ENCODE assay signal across 10 mouse cellular contexts in the genomic region with DNA sequence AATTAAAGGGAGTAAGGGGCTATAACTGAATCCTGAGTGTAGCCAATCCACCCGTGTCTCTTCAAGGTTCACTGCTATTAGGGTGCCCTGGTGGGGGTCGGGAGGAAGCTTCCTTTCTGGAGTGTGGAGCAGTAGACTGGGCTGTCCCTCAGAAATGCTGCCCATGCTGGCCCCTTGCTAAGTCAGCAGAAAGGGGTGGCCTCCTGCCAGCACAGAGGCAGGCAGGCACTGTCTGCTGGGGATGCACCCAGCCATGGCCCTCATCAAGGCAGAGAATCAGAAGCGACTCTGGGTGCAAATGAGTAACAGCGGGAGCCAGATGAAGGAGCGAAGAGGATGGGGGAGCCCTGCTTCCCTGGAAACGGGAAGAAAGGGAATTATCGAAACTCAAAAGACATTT.
DNase-seq lines count a peak whose midpoint lies in the region; ATAC-seq lines count a peak whose summit lies in the region.
"Had no signal": no experiment of that assay in that cellular context is flagged by ENCODE, and none has a peak within 500 bp of the region (broad histone marks: within the 10 kb centered on the region; RNA-seq: fewer than 3 reads in every experiment).

No protein-coding gene starts in this region.

- WGBS in neural tube, embryonic 11.5 days, result 26% methylated on average over 7 of the region's 7 CpGs
- WGBS in hindbrain, embryonic 12.5 days, result 21% methylated on average over 7 of the region's 7 CpGs
- WGBS in neural tube, embryonic 15.5 days, result 17% methylated on average over 7 of the region's 7 CpGs
- 65% methylated on average over 7 of the region's 7 CpGs for WGBS in intestine, embryonic 15.5 days

- ATAC-seq in neural tube, embryonic 11.5 days (ENCODE audit: insufficient read depth, low FRiP score, low TSS enrichment), result no peak
- peak; percentile 47; the same call in 1 of the 2 replicates for ATAC-seq in hindbrain, embryonic 12.5 days (ENCODE audit: low FRiP score)
- peak; percentile 49; the same call in 1 of the 2 replicates for ATAC-seq in neural tube, embryonic 15.5 days (ENCODE audit: low FRiP score)
- no peak for ATAC-seq in intestine, embryonic 15.5 days
- ATAC-seq: intestine, postnatal 0 days had no signal

- H3K27me3 ChIP-seq in neural tube, embryonic 11.5 days (ENCODE audit: control insufficient read depth, insufficient read depth, low read length), result no peaks in the 10 kb centered on the region
- no peaks in the 10 kb centered on the region for H3K27me3 ChIP-seq in hindbrain, embryonic 12.5 days
- H3K27me3 ChIP-seq in neural tube, embryonic 15.5 days (replicated peaks), result no peaks in the 10 kb centered on the region
- no peaks in the 10 kb centered on the region for H3K27me3 ChIP-seq in intestine, embryonic 15.5 days (replicated peaks)

- no peak overlapping the region for H3K4me2 ChIP-seq in neural tube, embryonic 11.5 days (ENCODE audit: low read depth)
- H3K4me2 ChIP-seq in hindbrain, embryonic 12.5 days (replicated peaks), result no peak overlapping the region
- no peak overlapping the region for H3K4me2 ChIP-seq in neural tube, embryonic 15.5 days
- no peak overlapping the region for H3K4me2 ChIP-seq in intestine, embryonic 15.5 days (replicated peaks)
- H3K4me2 ChIP-seq: lung, embryonic 14.5 days had no signal

- H3K36me3 ChIP-seq in neural tube, embryonic 11.5 days (ENCODE audit: control insufficient read depth, insufficient read depth, low read length), result peaks cover 2% of the 10 kb centered on the region; the same call in 1 of the 2 replicates
- H3K36me3 ChIP-seq in hindbrain, embryonic 12.5 days, result no peaks in the 10 kb centered on the region
- no peaks in the 10 kb centered on the region for H3K36me3 ChIP-seq in neural tube, embryonic 15.5 days
- no peaks in the 10 kb centered on the region for H3K36me3 ChIP-seq in intestine, embryonic 15.5 days

- 0 out of 2 replicates have a peak, but pooled peaks cover 5% of the 10 kb centered on the region for H3K9me3 ChIP-seq in neural tube, embryonic 11.5 days (ENCODE audit: control insufficient read depth, low read length)
- H3K9me3 ChIP-seq in hindbrain, embryonic 12.5 days (replicated peaks), result no peaks in the 10 kb centered on the region
- no peaks in the 10 kb centered on the region for H3K9me3 ChIP-seq in neural tube, embryonic 15.5 days (replicated peaks)
- no peaks in the 10 kb centered on the region for H3K9me3 ChIP-seq in intestine, embryonic 15.5 days

- DNase-seq in neural tube, embryonic 11.5 days (ENCODE audit: low spot score), result no peak
- no peak for DNase-seq in neural tube, embryonic 10.5 days (ENCODE audit: extremely low spot score, low spot score)
- DNase-seq in kidney, postnatal 25 days, result peak; percentile 71 to 85
- no peak for DNase-seq in thymus, postnatal 25 days
- DNase-seq in frontal cortex, adult 2 months (ENCODE audit: extremely low spot score in 1 of 2, low spot score in 1 of 2), result no peak
- DNase-seq: lung, embryonic 14.5 days had no signal

- peaks cover 23% of the 10 kb centered on the region for H3K4me1 ChIP-seq in neural tube, embryonic 11.5 days (ENCODE audit: control insufficient read depth, insufficient read depth, low read length)
- peaks cover 36% of the 10 kb centered on the region for H3K4me1 ChIP-seq in hindbrain, embryonic 12.5 days
- H3K4me1 ChIP-seq in neural tube, embryonic 15.5 days, result peaks cover 39% of the 10 kb centered on the region
- H3K4me1 ChIP-seq in intestine, embryonic 15.5 days (replicated peaks), result 0 out of 2 replicates have a peak, but pooled peaks cover 3% of the 10 kb centered on the region

- no peak overlapping the region for H3K9ac ChIP-seq in neural tube, embryonic 11.5 days (ENCODE audit: low read length)
- H3K9ac ChIP-seq in hindbrain, embryonic 12.5 days, result no peak overlapping the region
- H3K9ac ChIP-seq in neural tube, embryonic 15.5 days (replicated peaks), result no peak overlapping the region
- no peak overlapping the region for H3K9ac ChIP-seq in intestine, embryonic 15.5 days
- H3K9ac ChIP-seq: lung, embryonic 14.5 days had no signal

- H3K4me3 ChIP-seq in neural tube, embryonic 11.5 days (ENCODE audit: low read depth, low read length), result no peak overlapping the region
- no peak overlapping the region for H3K4me3 ChIP-seq in hindbrain, embryonic 12.5 days
- no peak overlapping the region for H3K4me3 ChIP-seq in neural tube, embryonic 15.5 days (replicated peaks)
- no peak overlapping the region for H3K4me3 ChIP-seq in intestine, embryonic 15.5 days (replicated peaks)

- peak overlapping the region; percentile 34; the same call in 1 of the 2 replicates for H3K27ac ChIP-seq in neural tube, embryonic 11.5 days (ENCODE audit: low read depth, low read length)
- H3K27ac ChIP-seq in hindbrain, embryonic 12.5 days, result peak overlapping the region; percentile 74
- H3K27ac ChIP-seq in neural tube, embryonic 15.5 days (replicated peaks), result peak overlapping the region; percentile 75
- H3K27ac ChIP-seq in intestine, embryonic 15.5 days, result no peak overlapping the region

Comparison
In these comparisons a context has a peak if more than half of its experiments do, and no peak if none do; other contexts are left out.
1. ATAC-seq: peak in hindbrain, embryonic 12.5 days (single experiment) and neural tube, embryonic 15.5 days (single experiment); none in neural tube, embryonic 11.5 days (single experiment) and intestine, embryonic 15.5 days (single experiment).
2. DNase-seq: peak in kidney, postnatal 25 days (2 of 2); none in neural tube, embryonic 11.5 days (single experiment), neural tube, embryonic 10.5 days (single experiment), thymus, postnatal 25 days (single experiment) and frontal cortex, adult 2 months (0 of 2).